Mouse (Mus musculus) liver, embryonic 12.5 days (tissue): ENCODE measurements around the gene Pdzd9. TPM values are rescaled to one million over a fixed set of nuclear protein-coding genes. Genes with fewer than 3 reads are reported as not detected.

ENCODE experiments used
- ATAC-seq: fragments of 200-750 bp; cut with Nextera tagmentation; 2 replicates; pipeline ENCODE4 v1.8.0; 2017; ENCODE audit warnings: moderate number of reproducible peaks, mild to moderate bottlenecking, moderate library complexity
- H3K27ac ChIP-seq: fragments of 300-500 bp; sonication (generic); 2 replicates; pipeline ENCODE4 v1.5.1; 2016; ENCODE audit warnings: mild to moderate bottlenecking
- H3K27me3 ChIP-seq: fragments of 300-500 bp; sonication (generic); replicated peaks from 2 replicates; pipeline ENCODE4 v1.6.1; 2016; ENCODE audit warnings: mild to moderate bottlenecking, moderate library complexity
- H3K36me3 ChIP-seq: fragments of 300-500 bp; sonication (generic); 2 replicates; pipeline ENCODE4 v1.6.1; 2016; ENCODE audit warnings: mild to moderate bottlenecking, moderate library complexity
- H3K4me1 ChIP-seq: fragments of 300-500 bp; sonication (generic); 2 replicates; pipeline ENCODE4 v1.6.1; 2016
- H3K4me2 ChIP-seq: fragments of 300-500 bp; sonication (generic); 2 replicates; pipeline ENCODE4 v1.6.1; 2016; ENCODE audit warnings: mild to moderate bottlenecking, moderate library complexity
- H3K4me3 ChIP-seq: fragments of 300-500 bp; sonication (generic); 2 replicates; pipeline ENCODE4 v1.5.1; 2016; ENCODE audit warnings: mild to moderate bottlenecking, moderate library complexity
- H3K9ac ChIP-seq: fragments of 300-500 bp; sonication (generic); 2 replicates; pipeline ENCODE4 v1.6.1; 2016; ENCODE audit warnings: mild to moderate bottlenecking, moderate library complexity
- H3K9me3 ChIP-seq: fragments of 300-500 bp; sonication (generic); replicated peaks from 2 replicates; pipeline ENCODE4 v1.6.1; 2016; ENCODE audit warnings: mild to moderate bottlenecking, moderate library complexity
- WGBS: fragments of 180-500 bp; shearing (Covaris S2); methylation state at CpG from one replicate; pipeline ENCODE4 v1.1.7; 2016; ENCODE audit not compliant: insufficient replicate concordance; 5-methylcytosine and 5-hydroxymethylcytosine counted together
- polyA plus RNA-seq: library from polyadenylated mRNA; unstranded; fragments of >200 nt; fragmentation: Nextera tagmentation; extraction: Ambion mirVana; gene quantifications from 2 replicates; pipeline ENCODE4 v1.2.1, GENCODE M21; 2016

The Pdzd9 gene
- polyA plus RNA-seq, 1 experiment from 2014 or later: 0.13 TPM

- Histone ChIP-seq H3K4me2 (no peak overlapping the region), H3K27ac (no peak overlapping the region), H3K36me3 (no peaks in the 10 kb centered on the region), H3K9me3 (no peaks in the 10 kb centered on the region), H3K27me3 (no peaks in the 10 kb centered on the region), H3K4me1 (peaks cover 42% of the 10 kb centered on the region), H3K4me3 (no peak overlapping the region), H3K9ac (no peak overlapping the region)
- 80% methylated on average over 6 of the region's 6 CpGs for WGBS
- ATAC-seq: no peak
Measured at GRCm38 (mm10) chr7:120685227-120685626, 15.1 kb upstream of the Pdzd9 start.

- H3K36me3 ChIP-seq: no peaks in the 10 kb centered on the region
- no peaks in the 10 kb centered on the region for H3K9me3 ChIP-seq
- H3K4me3 ChIP-seq: no peak overlapping the region
- peaks cover 47% of the 10 kb centered on the region for H3K4me1 ChIP-seq
- no peaks in the 10 kb centered on the region for H3K27me3 ChIP-seq
- ATAC-seq: no peak
- WGBS: 73% methylated on average over 2 of the region's 2 CpGs
- no peak overlapping the region for H3K4me2 ChIP-seq
- no peak overlapping the region for H3K9ac ChIP-seq
- H3K27ac ChIP-seq: no peak overlapping the region
Measured at GRCm38 (mm10) chr7:120684731-120685161, 14.6 kb upstream of the Pdzd9 start.

GRCm38 (mm10) chr7:120682002-120682401 lies 11.9 kb upstream of the Pdzd9 start:
- Histone ChIP-seq H3K4me3 (no peak overlapping the region), H3K4me2 (0 out of 2 replicates have a peak overlapping the region, but pooled peaks have one; percentile 19), H3K36me3 (no peaks in the 10 kb centered on the region), H3K9ac (peak overlapping the region; percentile 46; the same call in 1 of the 2 replicates), H3K27me3 (no peaks in the 10 kb centered on the region), H3K9me3 (no peaks in the 10 kb centered on the region), H3K27ac (no peak overlapping the region), H3K4me1 (peaks cover 65% of the 10 kb centered on the region)
- no peak for ATAC-seq
- 39% methylated on average over 4 of the region's 4 CpGs for WGBS

GRCm38 (mm10) chr7:120679023-120679422 lies 8.9 kb upstream of the Pdzd9 start:
- Histone ChIP-seq H3K27ac (0 out of 2 replicates have a peak overlapping the region, but pooled peaks have one; percentile 1), H3K4me1 (peaks cover 61% of the 10 kb centered on the region), H3K36me3 (no peaks in the 10 kb centered on the region), H3K27me3 (no peaks in the 10 kb centered on the region), H3K4me3 (peak overlapping the region; percentile 89), H3K9me3 (no peaks in the 10 kb centered on the region), H3K4me2 (peak overlapping the region; percentile 90), H3K9ac (peak overlapping the region; percentile 88)
- ATAC-seq: no peak
- 27% methylated on average over 8 of the region's 8 CpGs for WGBS

- Histone ChIP-seq H3K4me1 (peaks cover 61% of the 10 kb centered on the region), H3K27ac (peak overlapping the region; percentile 81), H3K9ac (peak overlapping the region; percentile 88), H3K9me3 (no peaks in the 10 kb centered on the region), H3K27me3 (no peaks in the 10 kb centered on the region), H3K4me3 (peak overlapping the region; percentile 89), H3K36me3 (no peaks in the 10 kb centered on the region), H3K4me2 (peak overlapping the region; percentile 90)
- whole genome bisulfite sequencing: 2% methylated on average over 40 of the region's 42 CpGs
- ATAC-seq: peak; percentile 73
Measured at GRCm38 (mm10) chr7:120677764-120678531, 7.8 kb upstream of the Pdzd9 start.

- under 1% methylated on average over 44 of the region's 44 CpGs for WGBS
- peaks cover 55% of the 10 kb centered on the region for H3K4me1 ChIP-seq
- ATAC-seq: peak; percentile 92
Measured at GRCm38 (mm10) chr7:120677001-120677643, 7.0 kb upstream of the Pdzd9 start, which contains the start of gene Mosmo. TSS of gene Mosmo (plus strand) at chr7:120677618.

GRCm38 (mm10) chr7:120671271-120671670 lies 1.1 kb upstream of the Pdzd9 start:
- no peak overlapping the region for H3K4me2 ChIP-seq
- H3K4me1 ChIP-seq: peaks cover 4% of the 10 kb centered on the region
- ATAC-seq: no peak
- H3K27me3 ChIP-seq: no peaks in the 10 kb centered on the region; the same call in 1 of the 2 replicates
- no peaks in the 10 kb centered on the region for H3K36me3 ChIP-seq
- H3K9me3 ChIP-seq: no peaks in the 10 kb centered on the region
- H3K9ac ChIP-seq: no peak overlapping the region
- H3K4me3 ChIP-seq: no peak overlapping the region
- no peak overlapping the region for H3K27ac ChIP-seq
- WGBS: 57% methylated on average over 2 of the region's 2 CpGs

More at GRCm38 (mm10) chr7:120677001-120677643, 7.0 kb upstream of the Pdzd9 start, which contains the start of gene Mosmo:
- H3K36me3 ChIP-seq: no peaks in the 10 kb centered on the region
- peak within 1 kb of the TSS; percentile 81 for H3K27ac ChIP-seq
- H3K9ac ChIP-seq: peak within 1 kb of the TSS; percentile 88
- no peaks in the 10 kb centered on the region for H3K9me3 ChIP-seq
- H3K4me2 ChIP-seq: peak within 1 kb of the TSS; percentile 90
- H3K27me3 ChIP-seq: no peaks in the 10 kb centered on the region
- peak within 1 kb of the TSS; percentile 89 for H3K4me3 ChIP-seq

- Histone ChIP-seq H3K9ac (no peak overlapping the region), H3K27ac (no peak overlapping the region), H3K4me2 (no peak overlapping the region), H3K4me1 (no peaks in the 10 kb centered on the region), H3K4me3 (no peak overlapping the region), H3K27me3 (no peaks in the 10 kb centered on the region), H3K36me3 (peaks cover 33% of the 10 kb centered on the region), H3K9me3 (no peaks in the 10 kb centered on the region)
- WGBS: 65% methylated on average over 4 of the region's 4 CpGs
- no peak for ATAC-seq
Measured at GRCm38 (mm10) chr7:120662079-120662478, 8.1 kb downstream of the Pdzd9 start.

GRCm38 (mm10) chr7:120647849-120648248 lies 22.3 kb downstream of the Pdzd9 start:
- 70% methylated on average over 2 of the region's 2 CpGs for WGBS
- ATAC-seq: no peak
- H3K27me3 ChIP-seq: no peaks in the 10 kb centered on the region
- no peaks in the 10 kb centered on the region for H3K4me1 ChIP-seq
- peaks cover 93% of the 10 kb centered on the region for H3K36me3 ChIP-seq
- no peak overlapping the region for H3K4me2 ChIP-seq
- H3K9ac ChIP-seq: no peak overlapping the region
- no peak overlapping the region for H3K4me3 ChIP-seq
- H3K9me3 ChIP-seq: no peaks in the 10 kb centered on the region
- no peak overlapping the region for H3K27ac ChIP-seq

- Histone ChIP-seq H3K4me3 (no peak overlapping the region), H3K27me3 (no peaks in the 10 kb centered on the region), H3K9me3 (no peaks in the 10 kb centered on the region), H3K36me3 (peaks cover 90% of the 10 kb centered on the region), H3K27ac (no peak overlapping the region), H3K4me1 (no peaks in the 10 kb centered on the region), H3K4me2 (no peak overlapping the region), H3K9ac (no peak overlapping the region)
- ATAC-seq: no peak
- 72% methylated on average over 4 of the region's 4 CpGs for WGBS
Measured at GRCm38 (mm10) chr7:120643217-120643616, 26.9 kb downstream of the Pdzd9 start.

GRCm38 (mm10) chr7:120635821-120636220 lies 34.3 kb downstream of the Pdzd9 start:
- ATAC-seq: 0 out of 2 replicates have a peak, but pooled peaks have one; percentile 13
- Histone ChIP-seq H3K9ac (peak overlapping the region; percentile 96), H3K27me3 (no peaks in the 10 kb centered on the region), H3K4me1 (peaks cover 24% of the 10 kb centered on the region), H3K9me3 (no peaks in the 10 kb centered on the region), H3K4me3 (peak overlapping the region; percentile 97), H3K4me2 (peak overlapping the region; percentile 83), H3K36me3 (peaks cover 33% of the 10 kb centered on the region), H3K27ac (peak overlapping the region; percentile 87)
- under 1% methylated on average over 11 of the region's 11 CpGs for WGBS

- H3K36me3 ChIP-seq: peaks cover 28% of the 10 kb centered on the region
- no peaks in the 10 kb centered on the region for H3K27me3 ChIP-seq
- H3K4me2 ChIP-seq: peak overlapping the region; percentile 83
- 0% methylated on average over 32 of the region's 32 CpGs for WGBS
- peak overlapping the region; percentile 87 for H3K27ac ChIP-seq
- ATAC-seq: peak; percentile 82
- H3K9ac ChIP-seq: peak overlapping the region; percentile 96
- no peaks in the 10 kb centered on the region for H3K9me3 ChIP-seq
- H3K4me1 ChIP-seq: peaks cover 24% of the 10 kb centered on the region
- H3K4me3 ChIP-seq: peak overlapping the region; percentile 97
Measured at GRCm38 (mm10) chr7:120635362-120635781, 34.8 kb downstream of the Pdzd9 start.
